10 mouse cellular contexts compared by ENCODE assay signal in genomic region chr11:17284055-17284454, GRCm38 (mm10). TPM values are rescaled to one million over a fixed set of nuclear protein-coding genes. Genes with fewer than 3 reads are reported as not detected.
DNase-seq lines count a peak whose midpoint lies in the region; ATAC-seq and TF ChIP-seq lines count a peak whose summit lies in the region.
"Had no signal": no experiment of that assay in that cellular context is flagged by ENCODE, and none has a peak within 500 bp of the region (broad histone marks: within the 10 kb centered on the region; RNA-seq: fewer than 3 reads in every experiment).

No protein-coding gene starts in this region.

- H3K9me3 ChIP-seq in liver, embryonic 13.5 days (replicated peaks), result no peaks in the 10 kb centered on the region
- H3K9me3 ChIP-seq in hindbrain, embryonic 14.5 days (ENCODE audit: control insufficient read depth, low read length), result no peaks in the 10 kb centered on the region

- peak; percentile 11 for DNase-seq in lung, adult 2 months
- no peak for DNase-seq in lung, postnatal 25 days (ENCODE audit: low spot score)
- peak; percentile 56 for DNase-seq in R1 (ENCODE audit: low read depth, low spot score)
- peak; percentile 15 for DNase-seq in liver, embryonic 13.5 days
- DNase-seq in thymus, postnatal 25 days, result peak; percentile 50
- DNase-seq in urinary bladder, postnatal 36 days (ENCODE audit: low spot score in 2 of 2), result no peak
- no peak for DNase-seq in cerebellum, adult 18-20 months
- DNase-seq in hindbrain, embryonic 14.5 days (ENCODE audit: low spot score), result no peak
- DNase-seq: cerebellum, adult 11-12 months; gastrocnemius, postnatal 25 days had no signal

- H3K36me3 ChIP-seq in liver, embryonic 13.5 days, result no peaks in the 10 kb centered on the region
- H3K36me3 ChIP-seq in hindbrain, embryonic 14.5 days (replicated peaks; ENCODE audit: control insufficient read depth, insufficient read depth), result no peaks in the 10 kb centered on the region

- TF ChIP-seq CTCF in lung, adult 2 months (IDR thresholded peaks at IDR 0.05; ENCODE audit: insufficient read depth, low read length), result peak; percentile 46; the same call in 1 of the 2 replicates

- 62% methylated on average over 10 of the region's 10 CpGs for WGBS in lung, adult 2 months
- WGBS in liver, embryonic 13.5 days (ENCODE audit: insufficient replicate concordance), result 49% methylated on average over 10 of the region's 10 CpGs
- 68% methylated on average over 10 of the region's 10 CpGs for WGBS in hindbrain, embryonic 14.5 days

- TF ChIP-seq POLR2A in lung, adult 2 months (IDR thresholded peaks at IDR 0.05; ENCODE audit: borderline replicate concordance, extremely low read depth, low read depth, low read length), result no peak

- no peak overlapping the region for H3K4me3 ChIP-seq in lung, adult 2 months (replicated peaks; ENCODE audit: extremely low read depth, low read depth, low read length)
- H3K4me3 ChIP-seq in liver, embryonic 13.5 days (replicated peaks), result no peak overlapping the region
- no peak overlapping the region for H3K4me3 ChIP-seq in hindbrain, embryonic 14.5 days (replicated peaks; ENCODE audit: low read length)

- H3K4me2 ChIP-seq in liver, embryonic 13.5 days, result no peak overlapping the region
- H3K4me2 ChIP-seq in hindbrain, embryonic 14.5 days (replicated peaks), result no peak overlapping the region

- no peaks in the 10 kb centered on the region for H3K4me1 ChIP-seq in lung, adult 2 months (ENCODE audit: control insufficient read depth, insufficient read depth, low read length)
- H3K4me1 ChIP-seq in liver, embryonic 13.5 days (replicated peaks), result 0 out of 2 replicates have a peak, but pooled peaks cover 4% of the 10 kb centered on the region
- H3K4me1 ChIP-seq in hindbrain, embryonic 14.5 days (replicated peaks; ENCODE audit: control insufficient read depth, insufficient read depth, low read length), result no peaks in the 10 kb centered on the region

- no peak for ATAC-seq in liver, embryonic 13.5 days (ENCODE audit: low read depth)
- ATAC-seq in hindbrain, embryonic 14.5 days (ENCODE audit: low FRiP score), result no peak

- no peak overlapping the region for H3K27ac ChIP-seq in liver, embryonic 13.5 days
- H3K27ac ChIP-seq in hindbrain, embryonic 14.5 days, result no peak overlapping the region

- H3K27me3 ChIP-seq in liver, embryonic 13.5 days, result no peaks in the 10 kb centered on the region
- no peaks in the 10 kb centered on the region for H3K27me3 ChIP-seq in hindbrain, embryonic 14.5 days (ENCODE audit: control insufficient read depth, insufficient read depth, low read length)

- no peak overlapping the region for H3K9ac ChIP-seq in liver, embryonic 13.5 days
- H3K9ac ChIP-seq in hindbrain, embryonic 14.5 days, result no peak overlapping the region

RNA-seq across cellular contexts. Expression of gene C1d, which starts 26.7 kb away (rescaled TPM):
- 7.3 and 14.9 TPM in 2 replicates for polyA plus RNA-seq in lung, adult 2 months (2012; rRNA removed)
- polyA plus RNA-seq in liver, embryonic 13.5 days (2015; fragmentation: Nextera tagmentation; extraction: Ambion mirVana), result 55.0 and 63.2 TPM in 2 replicates
- 154 and 167 TPM in 2 replicates for polyA plus RNA-seq in hindbrain, embryonic 14.5 days (2014; fragmentation: Nextera tagmentation; extraction: Ambion mirVana)

Comparison
In these comparisons a context has a peak if more than half of its experiments do, and no peak if none do; other contexts are left out.
1. DNase-seq: peak in lung, adult 2 months (single experiment), R1 (single experiment), liver, embryonic 13.5 days (single experiment) and thymus, postnatal 25 days (single experiment); none in lung, postnatal 25 days (single experiment), urinary bladder, postnatal 36 days (0 of 2), cerebellum, adult 18-20 months (0 of 2) and hindbrain, embryonic 14.5 days (single experiment).